Mouse (Mus musculus) spleen, adult 2 months (tissue): ENCODE measurements around the gene Usp5.

ENCODE experiments used
- CTCF ChIP-seq: fragments of 200-500 bp; IDR thresholded peaks from 2 replicates; pipeline ENCODE4 v1.5.1; 2011; ENCODE audit warnings: mild to moderate bottlenecking, inconsistent platforms; ENCODE audit not compliant: insufficient read depth, insufficient read length, insufficient replicate concordance; ENCODE audit errors: extremely low read depth
- POLR2A ChIP-seq: fragments of 200-500 bp; IDR thresholded peaks from 2 replicates; pipeline ENCODE4 v1.6.1; 2011; ENCODE audit warnings: low read depth, low read length, inconsistent platforms

GRCm38 (mm10) chr6:124809775-124810538 lies 19.3 kb downstream of the Usp5 start:
- TF ChIP-seq POLR2A (no peak), CTCF (no peak)
